ENCODE assay signal across 12 mouse cellular contexts in genomic region chr5:110434816-110435215, GRCm38 (mm10). TPM values are rescaled to one million over a fixed set of nuclear protein-coding genes. Genes with fewer than 3 reads are reported as not detected.
DNase-seq lines count a peak whose midpoint lies in the region; ATAC-seq and TF ChIP-seq lines count a peak whose summit lies in the region.
"Had no signal": no experiment of that assay in that cellular context is flagged by ENCODE, and none has a peak within 500 bp of the region (broad histone marks: within the 10 kb centered on the region; RNA-seq: fewer than 3 reads in every experiment).

No protein-coding gene starts in this region.

- H3K4me2 ChIP-seq in hindbrain, embryonic 14.5 days (replicated peaks), result no peak overlapping the region
- H3K4me2 ChIP-seq in hindbrain, embryonic 13.5 days, result no peak overlapping the region
- H3K4me2 ChIP-seq in hindbrain, postnatal 0 days (ENCODE audit: low read depth, low read length), result no peak overlapping the region
- H3K4me2 ChIP-seq: embryonic facial prominence, embryonic 12.5 days; heart, embryonic 12.5 days had no signal

- no peaks in the 10 kb centered on the region for H3K27me3 ChIP-seq in hindbrain, embryonic 14.5 days (ENCODE audit: control insufficient read depth, insufficient read depth, low read length)
- H3K27me3 ChIP-seq in hindbrain, embryonic 13.5 days, result no peaks in the 10 kb centered on the region
- H3K27me3 ChIP-seq in hindbrain, postnatal 0 days (ENCODE audit: insufficient read depth, low read length), result no peaks in the 10 kb centered on the region
- H3K27me3 ChIP-seq: embryonic facial prominence, embryonic 12.5 days; heart, embryonic 12.5 days had no signal

- peaks cover 29% of the 10 kb centered on the region for H3K36me3 ChIP-seq in hindbrain, embryonic 14.5 days (replicated peaks; ENCODE audit: control insufficient read depth, insufficient read depth)
- H3K36me3 ChIP-seq in hindbrain, embryonic 13.5 days, result peaks cover 29% of the 10 kb centered on the region
- peaks cover 16% of the 10 kb centered on the region for H3K36me3 ChIP-seq in hindbrain, postnatal 0 days (ENCODE audit: insufficient read depth, low read length)

- H3K27ac ChIP-seq in hindbrain, embryonic 14.5 days, result no peak overlapping the region
- H3K27ac ChIP-seq in hindbrain, embryonic 13.5 days, result no peak overlapping the region
- H3K27ac ChIP-seq in hindbrain, postnatal 0 days, result no peak overlapping the region
- H3K27ac ChIP-seq: embryonic facial prominence, embryonic 12.5 days; macrophage had no signal

- H3K4me3 ChIP-seq in hindbrain, embryonic 14.5 days (replicated peaks; ENCODE audit: low read length), result no peak overlapping the region
- H3K4me3 ChIP-seq in hindbrain, embryonic 13.5 days, result no peak overlapping the region
- no peak overlapping the region for H3K4me3 ChIP-seq in hindbrain, postnatal 0 days (ENCODE audit: low read length)
- H3K4me3 ChIP-seq: embryonic facial prominence, embryonic 12.5 days; heart, embryonic 12.5 days had no signal

- peak; percentile 59 for DNase-seq in hindbrain, embryonic 14.5 days (ENCODE audit: low spot score)
- peak; percentile 40 for DNase-seq in CD4-positive, CD25-positive, alpha-beta regulatory T cell, adult 2 months (ENCODE audit: low read depth, low spot score)
- peak; percentile 45 for DNase-seq in NIH3T3 (ENCODE audit: low read depth)
- DNase-seq in hindbrain, postnatal 0 days (ENCODE audit: low spot score), result peak; percentile 54
- DNase-seq in yolk sac, embryonic 10.5 days (ENCODE audit: low spot score), result no peak
- no peak for DNase-seq in kidney, adult 8-10 months
- no peak for DNase-seq in cerebellum, postnatal 14 days
- DNase-seq: layer of hippocampus, adult 9-11 months had no signal

- no peak for ATAC-seq in hindbrain, embryonic 14.5 days (ENCODE audit: low FRiP score)
- ATAC-seq in hindbrain, embryonic 13.5 days (ENCODE audit: low FRiP score), result no peak
- no peak for ATAC-seq in hindbrain, postnatal 0 days

- peak; percentile 68 for TF ChIP-seq CTCF in hindbrain, postnatal 0 days (IDR thresholded peaks at IDR 0.05; ENCODE audit: low read depth)

- peaks cover 3% of the 10 kb centered on the region; the same call in 1 of the 2 replicates for H3K4me1 ChIP-seq in hindbrain, embryonic 14.5 days (replicated peaks; ENCODE audit: control insufficient read depth, insufficient read depth, low read length)
- H3K4me1 ChIP-seq in hindbrain, embryonic 13.5 days (replicated peaks), result peaks cover 28% of the 10 kb centered on the region
- H3K4me1 ChIP-seq in hindbrain, postnatal 0 days (ENCODE audit: insufficient read depth, low read length), result no peaks in the 10 kb centered on the region
- H3K4me1 ChIP-seq: embryonic facial prominence, embryonic 12.5 days had no signal

- no peak overlapping the region for H3K9ac ChIP-seq in hindbrain, embryonic 14.5 days
- H3K9ac ChIP-seq in hindbrain, embryonic 13.5 days, result no peak overlapping the region
- no peak overlapping the region for H3K9ac ChIP-seq in hindbrain, postnatal 0 days (replicated peaks; ENCODE audit: low read length)
- H3K9ac ChIP-seq: embryonic facial prominence, embryonic 12.5 days; heart, embryonic 12.5 days had no signal

- H3K9me3 ChIP-seq in hindbrain, embryonic 14.5 days (ENCODE audit: control insufficient read depth, low read length), result no peaks in the 10 kb centered on the region
- no peaks in the 10 kb centered on the region for H3K9me3 ChIP-seq in hindbrain, embryonic 13.5 days
- no peaks in the 10 kb centered on the region for H3K9me3 ChIP-seq in hindbrain, postnatal 0 days (ENCODE audit: low read length)
- H3K9me3 ChIP-seq: embryonic facial prominence, embryonic 12.5 days; heart, embryonic 12.5 days had no signal

RNA-seq across cellular contexts. Expression of gene Fbrsl1, which starts 13.5 kb away (rescaled TPM):
- 23.8 and 24.8 TPM in 2 replicates for polyA plus RNA-seq in hindbrain, embryonic 14.5 days (2014; fragmentation: Nextera tagmentation; extraction: Ambion mirVana)
- polyA plus RNA-seq in hindbrain, embryonic 13.5 days (2015; fragmentation: Nextera tagmentation; extraction: Ambion mirVana), result 18.7 and 20.7 TPM in 2 replicates
- total RNA-seq in hindbrain, postnatal 0 days (2014; rRNA removed), result 38.0 and 41.1 TPM in 2 replicates
- polyA plus RNA-seq in hindbrain, postnatal 0 days (2015; fragmentation: Nextera tagmentation; extraction: Ambion mirVana), result 15.4 and 18.8 TPM in 2 replicates

Comparison
In these comparisons a context has a peak if more than half of its experiments do, and no peak if none do; other contexts are left out.
1. DNase-seq: peak in hindbrain, embryonic 14.5 days (single experiment), CD4-positive, CD25-positive, alpha-beta regulatory T cell, adult 2 months (single experiment), NIH3T3 (single experiment) and hindbrain, postnatal 0 days (single experiment); none in yolk sac, embryonic 10.5 days (single experiment), kidney, adult 8-10 months (0 of 2) and cerebellum, postnatal 14 days (0 of 2).